Mouse (Mus musculus): ENCODE measurements at regions not wholly inside any gene's neighbourhood (a gene's known extent, or its start where the extent isn't known, plus 50 kb on each side); places are given as distances from the start of the nearest gene placed in this dataset.

GRCm38 (mm10) chr9:63896073-63896807 is 125.6 kb downstream of the Smad6 start:
- peak; percentile 58 to 79 for DNase-seq
- intact Hi-C loops (cut with DNase I), result no loop called here

GRCm38 (mm10) chr9:63892235-63892971 is 129.5 kb downstream of the Smad6 start:
- intact Hi-C loops (cut with DNase I), result no loop called here
- DNase-seq, result no peak

DNA sequence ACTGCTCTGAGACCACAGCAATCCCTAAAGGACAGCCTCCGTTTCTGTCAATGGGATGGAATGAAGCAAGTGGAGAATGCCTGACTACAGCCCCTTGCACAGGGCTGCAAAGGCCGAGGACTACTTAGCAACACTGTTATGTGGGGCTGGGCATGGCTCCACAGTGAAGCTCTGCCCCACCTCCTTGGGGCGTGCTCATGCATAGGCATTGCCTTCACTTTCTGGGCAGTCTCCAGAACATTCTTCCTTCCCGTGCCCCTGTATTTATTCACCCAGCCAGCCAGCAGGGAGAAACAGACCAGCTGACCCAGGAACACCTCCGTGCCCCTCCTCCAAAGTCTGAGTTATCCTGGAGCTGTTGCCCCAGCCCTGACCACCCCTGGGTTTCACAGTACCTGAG is 131.1 kb downstream of the Smad6 start:
- peak in 1 of 2 experiments; percentile 40 for DNase-seq
- intact Hi-C loops (cut with DNase I), result no loop called here

- DNase-seq, result peak in 1 of 2 experiments; percentile 38
- intact Hi-C loops (cut with DNase I), result no loop called here
Measured at GRCm38 (mm10) chr9:63889570-63889969, 131.8 kb upstream of the Smad3 start.

GRCm38 (mm10) chr9:63884971-63885370 is 127.2 kb upstream of the Smad3 start:
- intact Hi-C loops (cut with DNase I), result no loop called here
- DNase-seq, result no peak

DNA sequence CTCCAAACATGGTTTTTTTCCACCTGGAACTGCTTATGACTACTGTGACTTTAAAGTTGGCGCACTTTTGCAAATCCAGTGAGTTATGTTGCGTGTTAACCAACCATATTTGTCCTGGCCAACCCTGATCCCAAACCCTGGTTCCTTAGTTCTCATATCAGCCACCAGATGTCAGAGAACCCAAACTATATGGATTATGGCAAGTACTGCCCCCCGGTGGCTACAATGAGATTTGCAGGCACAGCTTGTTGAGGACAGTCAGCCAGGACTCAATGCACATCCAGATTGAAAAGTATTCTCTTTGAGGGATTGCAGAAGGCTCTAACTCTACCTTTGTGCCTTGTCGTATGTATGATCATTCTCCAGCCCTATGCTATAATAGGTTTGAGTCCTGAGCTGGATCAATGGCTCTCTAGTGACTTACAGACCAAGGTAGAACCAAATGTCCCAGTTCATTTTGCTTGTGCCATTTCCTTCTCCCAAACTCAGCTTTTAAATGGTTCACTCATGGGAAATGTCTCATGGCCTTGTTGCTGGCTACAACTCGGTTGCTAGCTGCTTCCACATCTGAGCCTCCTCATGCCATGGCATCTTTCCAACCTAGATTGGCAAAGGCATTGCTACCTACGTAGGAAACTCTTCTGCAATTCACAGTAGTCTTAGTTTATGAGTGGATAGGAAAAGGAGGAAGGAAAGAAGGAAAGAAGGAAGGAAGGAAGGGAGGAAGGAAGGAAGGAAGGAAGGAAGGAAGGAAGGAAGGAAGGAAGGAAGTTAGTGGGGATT is 126.1 kb upstream of the Smad3 start:
- DNase-seq, result peak in 1 of 2 experiments; percentile 47
- intact Hi-C loops (cut with DNase I), result no loop called here

- DNase-seq, result no peak
- intact Hi-C loops (cut with DNase I), result no loop called here
Measured at GRCm38 (mm10) chr9:63881692-63882091, 123.9 kb upstream of the Smad3 start.

DNA sequence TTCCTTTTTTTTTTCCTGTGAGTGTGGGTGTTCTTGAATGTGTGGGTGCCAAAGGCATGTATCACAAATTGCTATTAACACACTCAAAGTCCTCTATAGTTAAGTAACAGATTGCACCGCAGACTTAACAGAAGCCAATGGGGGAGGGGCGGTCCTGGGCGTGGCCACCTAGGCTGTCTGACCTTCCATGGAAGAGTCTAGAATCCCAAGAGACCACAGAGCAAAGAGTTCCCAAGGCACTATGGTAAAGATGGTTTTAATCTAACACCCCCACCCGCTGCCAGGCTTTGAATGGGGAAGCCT is 123.4 kb upstream of the Smad3 start:
- intact Hi-C loops (cut with DNase I), result no loop called here
- DNase-seq, result no peak

DNA sequence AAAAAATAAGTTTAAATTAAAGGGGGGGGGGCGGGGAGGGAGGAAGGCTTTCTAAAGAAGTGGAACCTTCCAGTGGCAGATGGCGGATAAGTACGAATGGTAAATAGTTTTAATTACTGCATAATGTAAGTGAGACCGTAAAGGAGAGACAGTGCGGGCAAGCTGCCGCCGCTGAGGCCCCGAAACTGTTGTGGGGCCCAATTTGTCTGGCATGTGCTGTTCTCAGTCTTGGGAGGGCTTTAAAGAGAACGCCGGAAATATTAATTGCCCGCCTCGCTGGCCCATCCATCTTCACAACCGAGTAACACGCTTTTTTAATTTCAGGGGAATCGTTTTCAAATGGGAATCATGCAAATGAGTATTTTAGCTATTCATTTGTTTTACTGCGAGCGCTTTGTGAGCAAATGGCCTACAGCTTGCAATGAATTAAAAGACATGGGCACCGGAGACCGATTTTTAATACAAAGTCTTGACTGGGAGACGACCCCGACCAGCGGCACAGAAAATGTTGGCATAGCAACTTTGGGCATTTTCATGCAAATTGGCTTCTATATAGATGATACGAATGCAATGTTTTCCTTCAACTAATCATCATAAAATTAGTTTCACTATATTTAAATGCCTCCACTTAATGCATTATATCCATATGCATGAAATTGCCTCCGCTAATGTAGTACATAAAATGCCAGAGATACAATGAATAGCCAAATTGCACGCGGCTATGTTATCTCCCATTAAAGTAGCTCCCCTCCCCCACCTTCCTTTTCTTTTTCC is 122.9 kb upstream of the Smad3 start:
- intact Hi-C loops (cut with DNase I), result no loop called here
- no peak for DNase-seq

GRCm38 (mm10) chr9:63879710-63880428 is 122.1 kb upstream of the Smad3 start:
- intact Hi-C loops (cut with DNase I), result no loop called here

DNA sequence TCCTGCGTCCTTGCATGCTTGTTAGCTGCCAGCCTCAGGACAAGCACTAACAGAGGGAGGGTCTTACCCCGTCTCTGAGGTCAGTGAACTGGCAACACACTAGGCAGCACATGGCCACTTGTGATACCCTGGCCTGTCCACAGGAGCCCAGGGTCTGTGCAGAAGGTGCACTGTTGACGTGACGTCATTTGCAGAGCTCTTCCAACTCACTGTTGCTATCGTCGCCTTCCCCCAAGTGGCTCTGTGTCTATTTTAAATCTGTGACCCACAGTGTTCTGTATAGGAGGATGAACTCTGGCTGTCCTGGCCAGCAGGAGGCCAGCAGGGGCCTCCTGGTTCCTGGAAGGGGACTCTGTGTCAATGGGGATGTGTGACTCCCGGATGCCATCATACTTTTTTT is 120.1 kb upstream of the Smad3 start:
- peak; percentile 39 to 56 for DNase-seq
- intact Hi-C loops (cut with DNase I), result no loop called here

More at GRCm38 (mm10) chr9:63879710-63880428, 122.1 kb upstream of the Smad3 start:
- no peak for DNase-seq

DNA sequence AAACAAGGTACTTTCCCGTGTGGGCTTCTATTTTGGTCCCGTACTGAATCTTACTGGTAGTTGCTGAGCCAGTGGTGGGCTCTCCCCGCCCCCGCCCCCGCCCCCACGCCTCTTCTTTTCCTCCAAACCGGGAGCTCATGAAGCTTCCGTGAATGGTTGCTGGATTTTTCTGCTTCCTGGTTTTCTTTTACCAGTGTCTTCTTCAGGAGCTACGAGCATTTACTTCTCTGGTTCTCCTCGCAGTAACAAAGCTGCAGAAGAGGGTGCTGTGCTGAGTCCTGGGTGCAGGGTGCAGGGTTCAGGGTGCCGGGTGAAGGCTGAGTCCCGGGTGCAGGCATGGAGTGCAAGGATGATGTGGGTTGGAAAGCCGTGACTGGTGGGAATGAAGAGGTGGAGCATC is 119.1 kb upstream of the Smad3 start:
- DNase-seq, result no peak
- intact Hi-C loops (cut with DNase I), result no loop called here

DNA sequence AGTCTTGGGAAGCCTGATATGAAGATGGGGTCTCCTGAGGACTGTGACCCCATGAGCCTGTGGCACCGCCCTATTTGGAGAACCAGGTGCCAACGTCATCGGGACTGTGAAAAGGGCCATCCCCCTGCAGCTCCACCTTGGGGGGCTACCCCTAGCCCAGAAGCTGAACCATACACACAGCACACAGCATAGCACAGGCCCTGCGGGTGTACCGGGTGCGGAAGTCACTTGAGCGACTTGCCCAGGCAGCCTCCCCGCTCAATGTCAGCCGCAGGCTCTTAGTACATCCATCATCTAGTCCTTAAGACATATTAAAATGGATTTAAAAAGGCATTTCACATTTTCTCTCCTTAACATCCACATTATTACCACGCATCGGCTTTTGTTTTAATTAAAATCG is 118.2 kb upstream of the Smad3 start:
- no peak for DNase-seq
- intact Hi-C loops (cut with DNase I), result no loop called here

DNA sequence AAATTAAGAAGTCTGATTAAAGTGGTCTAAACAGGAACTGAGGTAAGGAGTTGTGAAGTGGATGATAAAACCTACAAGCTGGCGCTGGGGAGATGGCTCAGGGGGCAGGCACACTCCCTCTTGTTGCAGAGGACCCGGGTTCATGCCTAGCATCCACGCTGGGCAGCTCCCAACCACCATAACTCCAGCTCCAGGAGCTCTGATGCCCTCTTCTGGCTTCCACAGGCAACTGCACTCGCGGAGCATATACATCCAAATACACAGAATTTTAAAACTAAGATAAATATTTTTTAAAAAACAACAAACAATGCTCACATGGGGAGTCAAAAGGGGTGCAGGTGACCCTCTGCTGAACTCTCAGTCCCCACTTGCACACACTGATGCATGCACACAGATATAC is 117.4 kb upstream of the Smad3 start:
- intact Hi-C loops (cut with DNase I), result no loop called here

DNA sequence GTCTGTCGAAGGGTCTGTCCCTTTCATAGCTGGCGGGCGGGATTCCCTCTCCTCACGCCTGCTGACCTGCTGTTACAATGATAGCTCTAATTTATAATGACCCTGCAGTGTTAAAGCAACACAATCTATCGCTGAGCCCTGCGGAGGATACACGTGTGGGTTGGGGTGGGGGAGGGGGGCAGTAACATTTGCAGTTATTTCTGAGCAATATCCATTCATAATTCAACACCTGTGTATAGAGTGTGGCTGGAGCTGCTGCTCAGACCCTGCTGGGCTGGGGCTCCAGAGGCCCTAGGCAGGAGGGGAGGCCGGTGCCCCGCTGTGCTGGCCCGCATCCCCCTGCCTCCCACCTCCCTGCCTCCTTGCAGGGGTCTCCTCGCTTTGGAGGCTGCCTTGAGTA is 106.6 kb upstream of the Smad3 start:
- DNase-seq, result no peak
- intact Hi-C loops (cut with DNase I), result no loop called here

More for the DNA sequence above, 117.4 kb upstream of the Smad3 start:
- no peak for DNase-seq

DNA sequence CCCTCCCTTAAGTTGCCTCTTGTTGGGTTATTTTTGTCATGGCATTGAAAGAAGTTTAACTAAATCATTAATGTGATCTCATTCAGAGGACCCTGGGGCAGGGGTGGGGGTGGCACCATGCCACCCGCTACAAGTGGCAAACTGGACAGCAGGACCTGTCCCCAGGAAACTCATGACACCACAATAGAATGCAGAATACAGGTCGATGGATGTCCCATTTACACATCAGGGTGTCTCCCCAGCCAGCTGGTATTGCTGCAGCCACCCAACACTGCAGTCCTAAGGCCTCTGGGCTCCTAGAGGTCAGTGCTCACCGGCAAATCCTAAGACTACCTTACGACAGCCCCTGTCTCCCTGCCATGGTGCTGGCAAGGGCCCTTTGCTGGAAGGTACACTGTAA is 105.5 kb upstream of the Smad3 start:
- intact Hi-C loops (cut with DNase I), result no loop called here
- DNase-seq, result no peak

DNA sequence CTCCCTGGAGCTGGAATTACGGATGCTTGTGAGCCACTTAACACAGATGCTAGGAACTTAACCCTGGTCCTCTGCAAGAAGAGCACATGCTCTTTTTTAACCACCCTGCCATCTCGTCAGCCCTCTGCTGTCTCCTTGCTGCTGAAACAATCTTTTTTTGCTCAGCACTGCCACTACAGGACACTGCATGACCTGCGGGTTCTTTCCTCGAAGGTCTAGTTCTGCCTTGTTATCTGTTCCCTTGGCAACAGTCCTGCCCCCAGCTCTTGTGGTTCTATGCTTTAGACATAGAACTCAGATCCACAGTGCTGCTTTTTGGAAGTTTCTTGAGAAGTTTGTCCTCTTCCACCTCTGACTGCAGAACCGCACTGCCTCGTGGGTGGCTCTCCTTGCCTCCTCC is 104.6 kb upstream of the Smad3 start:
- DNase-seq, result no peak
- intact Hi-C loops (cut with DNase I), result no loop called here

DNA sequence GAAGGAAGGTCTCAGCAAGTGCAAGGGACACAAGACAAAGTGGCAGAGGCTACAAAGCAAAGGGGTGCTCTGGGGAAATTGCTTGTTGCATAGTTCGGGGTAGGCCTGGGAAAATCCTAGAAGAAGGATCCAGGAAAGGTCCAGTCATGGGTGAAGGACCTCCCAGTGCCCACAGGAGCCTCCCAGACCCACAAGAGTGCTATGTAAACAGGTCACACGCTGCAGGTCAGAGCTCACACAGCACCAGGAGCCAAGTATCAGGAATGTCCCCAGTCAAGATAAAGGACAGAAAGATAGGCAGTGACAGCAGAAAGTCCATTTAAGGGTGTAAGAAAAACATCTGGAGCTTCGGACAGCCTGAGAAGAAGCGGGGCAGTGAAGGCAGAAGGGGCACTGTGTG is 103.6 kb upstream of the Smad3 start:
- intact Hi-C loops (cut with DNase I), result no loop called here
- DNase-seq, result no peak

DNA sequence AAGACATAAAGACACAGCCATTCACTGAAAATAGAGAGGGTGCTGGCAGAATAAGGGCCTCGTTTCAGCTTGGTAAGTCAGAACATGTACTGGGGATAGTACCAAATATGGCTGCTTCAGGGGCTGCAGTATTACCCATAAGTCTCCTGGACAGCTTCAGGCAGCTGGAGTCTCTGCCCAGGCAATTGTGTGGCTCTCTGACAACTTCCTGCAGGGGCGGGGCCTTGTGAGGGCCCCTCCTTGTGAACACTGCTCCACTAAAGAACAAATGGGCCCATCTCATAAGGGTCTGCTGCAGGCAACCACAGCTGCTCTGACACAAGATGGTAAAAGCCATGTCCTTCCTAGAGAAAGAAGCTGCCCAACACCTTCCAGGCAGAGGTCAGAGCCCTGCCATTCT is 102.4 kb upstream of the Smad3 start:
- DNase-seq, result no peak
- intact Hi-C loops (cut with DNase I), result no loop called here

GRCm38 (mm10) chr9:63856065-63856736 is 98.4 kb upstream of the Smad3 start:
- intact Hi-C loops (cut with DNase I), result no loop called here
- peak in 1 of 2 experiments; percentile 21 for DNase-seq

Measured in heart, postnatal 14 days (tissue).